Mouse (Mus musculus) cortical plate, adult 2 months (tissue): Measurements from ENCODE around the gene Hoxa1.

Source experiments
- CTCF ChIP-seq: fragments of 200-500 bp; IDR thresholded peaks from 2 replicates; pipeline ENCODE4 v1.5.1; 2011; ENCODE audit warnings: mild to moderate bottlenecking, control low read depth, low read length; ENCODE audit not compliant: insufficient read depth; ENCODE audit errors: extremely low read depth
- POLR2A ChIP-seq: fragments of 200-500 bp; IDR thresholded peaks from 2 replicates; pipeline ENCODE4 v1.6.1; 2011; ENCODE audit warnings: mild to moderate bottlenecking, low read length, control low read depth; ENCODE audit not compliant: insufficient read depth; ENCODE audit errors: extremely low read depth

GRCm38 (mm10) chr6:52203121-52203370, 44.9 kb upstream of the Hoxa1 start:
- TF ChIP-seq CTCF (no peak), POLR2A (no peak)
